Mouse (Mus musculus) lung, embryonic 16.5 days (tissue): ENCODE data around the gene Tcf7l1. TPM values are rescaled to one million over a fixed set of nuclear protein-coding genes. Genes with fewer than 3 reads are reported as not detected.

Experiments used
- ATAC-seq: fragments of 200-750 bp; cut with Nextera tagmentation; 2 replicates; pipeline ENCODE4 v1.8.0; 2017; ENCODE audit warnings: low read depth, mild to moderate bottlenecking, moderate library complexity
- H3K27ac ChIP-seq: fragments of 300-500 bp; sonication (generic); 2 replicates; pipeline ENCODE4 v1.5.1; 2014; ENCODE audit warnings: mild to moderate bottlenecking, control low read depth, low read length
- H3K27me3 ChIP-seq: fragments of 300-500 bp; sonication (generic); 2 replicates; pipeline ENCODE4 v1.6.1; 2014; ENCODE audit warnings: low read depth, low read length, mixed read lengths; ENCODE audit not compliant: control insufficient read depth, insufficient read depth
- H3K36me3 ChIP-seq: fragments of 300-500 bp; sonication (generic); 2 replicates; pipeline ENCODE4 v1.6.1; 2014; ENCODE audit warnings: low read length; ENCODE audit not compliant: control insufficient read depth, insufficient read depth
- H3K4me1 ChIP-seq: fragments of 300-500 bp; sonication (generic); replicated peaks from 2 replicates; pipeline ENCODE4 v1.6.1; 2014; ENCODE audit warnings: low read length, mixed read lengths; ENCODE audit not compliant: control insufficient read depth, insufficient read depth
- H3K4me2 ChIP-seq: fragments of 300-500 bp; sonication (generic); 2 replicates; pipeline ENCODE4 v1.6.1; 2014; ENCODE audit warnings: low read depth, low read length, control low read depth
- H3K4me3 ChIP-seq: fragments of 300-500 bp; sonication (generic); 2 replicates; pipeline ENCODE4 v1.5.1; 2014; ENCODE audit warnings: mild to moderate bottlenecking, low read length, control low read depth
- H3K9ac ChIP-seq: fragments of 300-500 bp; sonication (generic); 2 replicates; pipeline ENCODE4 v1.6.1; 2014; ENCODE audit warnings: low read length, control low read depth
- H3K9me3 ChIP-seq: fragments of 300-500 bp; sonication (generic); 2 replicates; pipeline ENCODE4 v1.6.1; 2016; ENCODE audit warnings: low read length; ENCODE audit not compliant: control insufficient read depth
- WGBS: fragments of 180-500 bp; shearing (Covaris S2); extraction: QIAGEN DNeasy Blood & Tissue Kit; methylation state at CpG from one replicate; pipeline ENCODE4 v1.1.7; 2014; 5-methylcytosine and 5-hydroxymethylcytosine counted together
- polyA plus RNA-seq: library from polyadenylated mRNA; unstranded; fragments of >200 nt; fragmentation: Nextera tagmentation; extraction: Ambion mirVana; gene quantifications from 2 replicates; pipeline ENCODE4 v1.2.1, GENCODE M21; 2015

Gene Tcf7l1
- polyA plus RNA-seq, 1 experiment from 2014 or later: 31.9 TPM

DNA sequence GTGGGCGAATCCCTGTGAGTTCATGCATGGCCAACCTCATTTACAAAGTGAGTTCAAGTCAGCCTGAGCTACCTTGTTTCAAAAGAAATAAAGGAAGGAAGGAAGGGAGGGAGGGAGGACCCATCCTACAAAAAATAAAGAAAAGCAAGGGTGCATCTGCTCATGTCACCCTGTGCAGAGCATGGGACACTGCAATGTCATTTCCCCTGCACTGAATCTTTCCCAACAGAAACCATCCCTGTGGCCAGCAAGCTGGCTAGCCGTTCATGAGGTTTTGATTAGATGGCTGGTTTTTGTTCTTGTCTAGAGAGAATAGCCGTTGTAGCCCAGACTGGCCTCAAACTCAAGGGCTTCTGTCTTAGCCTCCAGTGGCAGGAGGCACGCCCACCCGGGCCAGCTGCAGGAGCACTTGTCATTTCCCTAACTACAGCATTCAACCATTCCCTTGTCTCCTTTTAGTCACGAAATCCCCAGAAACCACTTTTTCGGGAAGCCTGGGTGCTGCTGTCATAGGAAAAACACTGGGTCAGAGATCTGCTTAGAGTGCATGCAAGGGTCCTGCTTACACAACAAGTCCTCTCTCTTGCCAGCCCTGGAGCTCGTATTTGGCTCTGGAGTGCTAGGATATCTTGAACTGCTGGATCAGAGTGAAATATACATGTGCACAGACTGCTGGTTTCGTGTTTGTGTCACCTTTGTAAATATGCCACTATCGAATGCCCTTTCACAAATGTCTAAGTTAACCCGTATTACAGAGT lies 207.2 kb downstream of the Tcf7l1 start:
- 74% methylated on average over 11 of the region's 11 CpGs for WGBS
- Histone ChIP-seq H3K36me3 (no peaks in the 10 kb centered on the region; the same call in 1 of the 2 replicates), H3K4me1 (no peaks in the 10 kb centered on the region), H3K9me3 (no peaks in the 10 kb centered on the region), H3K4me2 (no peak overlapping the region), H3K4me3 (no peak overlapping the region), H3K9ac (no peak overlapping the region), H3K27me3 (no peaks in the 10 kb centered on the region), H3K27ac (no peak overlapping the region)
- ATAC-seq: no peak

Other genes starting within 250 kb of the Tcf7l1 start
- gene Capg, start 244.9 kb downstream of the Tcf7l1 start, polyA plus RNA-seq: 75.8 and 82.9 TPM in 2 replicates
- gene Elmod3, start 190.8 kb downstream of the Tcf7l1 start, polyA plus RNA-seq: 17.5 and 20.0 TPM in 2 replicates
- 18.6 and 20.1 TPM in 2 replicates for gene Retsat, start 190.8 kb downstream of the Tcf7l1 start, polyA plus RNA-seq
- gene Tgoln1, start 172.3 kb downstream of the Tcf7l1 start, polyA plus RNA-seq: 45.6 and 46.8 TPM in 2 replicates
- 26.6 and 30.6 TPM in 2 replicates for gene Kcmf1, start 110.7 kb upstream of the Tcf7l1 start, polyA plus RNA-seq
- 2,242 and 2,568 TPM in 2 replicates for gene Tmsb10, start 169.5 kb upstream of the Tcf7l1 start, polyA plus RNA-seq